23 mouse cellular contexts compared by ENCODE assay signal in the genomic region with DNA sequence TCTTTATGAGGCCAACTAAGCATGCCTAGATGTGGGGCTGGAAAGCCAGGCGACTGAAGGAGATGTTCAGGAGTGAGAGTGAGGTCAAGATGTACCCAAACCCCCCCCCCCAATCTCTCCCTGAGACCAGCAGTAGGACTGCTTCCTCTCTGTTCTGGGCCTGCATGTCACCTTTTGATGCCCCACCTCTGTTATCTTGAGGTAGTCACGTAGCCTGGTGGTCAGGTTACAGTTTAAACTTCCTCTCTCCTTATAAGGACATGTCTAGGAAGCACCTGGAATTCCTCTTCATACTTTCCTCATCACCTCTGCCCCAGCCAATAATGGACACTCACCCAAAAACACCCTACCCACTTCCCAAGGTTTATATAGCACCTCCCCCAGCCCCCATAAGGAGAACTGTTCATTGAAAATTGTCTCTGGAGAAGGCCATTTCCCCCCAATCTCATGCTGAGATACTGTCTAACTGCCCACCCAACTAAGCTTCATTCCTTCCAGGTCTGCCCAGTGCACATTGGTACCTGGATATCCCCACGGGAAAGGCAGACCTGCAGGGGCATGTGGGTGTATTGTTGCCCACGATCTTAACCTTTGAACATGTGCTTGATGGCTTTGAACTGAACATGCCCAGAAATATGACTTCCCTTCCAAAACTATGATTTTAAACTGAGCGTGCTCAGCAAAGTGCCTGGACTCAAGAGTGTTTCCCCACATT. TPM values are rescaled to one million over a fixed set of nuclear protein-coding genes. Genes with fewer than 3 reads are reported as not detected.
A peak's percentile ranks its signal among the peaks of the same experiment; 100 is the strongest.
DNase-seq lines count a peak whose midpoint lies in the region; ATAC-seq lines count a peak whose summit lies in the region.
"Had no signal": no experiment of that assay in that cellular context is flagged by ENCODE, and none has a peak within 500 bp of the region (broad histone marks: within the 10 kb centered on the region; RNA-seq: fewer than 3 reads in every experiment).

No protein-coding gene starts in this region.

- peak; percentile 31; the same call in 1 of the 2 replicates for ATAC-seq in lung, embryonic 16.5 days (ENCODE audit: low read depth)
- ATAC-seq in intestine, embryonic 15.5 days: peak; percentile 61
- ATAC-seq in intestine, embryonic 16.5 days: peak; percentile 75
- no peak for ATAC-seq in stomach, embryonic 15.5 days (ENCODE audit: insufficient read depth, low FRiP score, low read depth)
- ATAC-seq: forebrain, embryonic 13.5 days; forebrain, embryonic 15.5 days had no signal

- H3K4me1 ChIP-seq in lung, embryonic 16.5 days (replicated peaks; ENCODE audit: control insufficient read depth, insufficient read depth, low read length): no peaks in the 10 kb centered on the region; the same call in 1 of the 2 replicates
- no peaks in the 10 kb centered on the region; the same call in 1 of the 2 replicates for H3K4me1 ChIP-seq in intestine, embryonic 15.5 days (replicated peaks)
- H3K4me1 ChIP-seq in intestine, embryonic 16.5 days (ENCODE audit: control insufficient read depth, insufficient read depth, low read length): no peaks in the 10 kb centered on the region
- no peaks in the 10 kb centered on the region for H3K4me1 ChIP-seq in stomach, embryonic 15.5 days
- H3K4me1 ChIP-seq: embryonic facial prominence, embryonic 12.5 days had no signal

- no peak overlapping the region for H3K27ac ChIP-seq in lung, embryonic 16.5 days (ENCODE audit: low read length)
- H3K27ac ChIP-seq in intestine, embryonic 15.5 days: no peak overlapping the region
- H3K27ac ChIP-seq in intestine, embryonic 16.5 days (ENCODE audit: low read length): no peak overlapping the region
- peak overlapping the region; percentile 26; the same call in 1 of the 2 replicates for H3K27ac ChIP-seq in stomach, embryonic 15.5 days
- H3K27ac ChIP-seq: embryonic facial prominence, embryonic 10.5 days; embryonic facial prominence, embryonic 12.5 days; forebrain, embryonic 13.5 days; forebrain, embryonic 15.5 days had no signal

- 60% methylated on average over 5 of the region's 5 CpGs for WGBS in lung, embryonic 16.5 days
- WGBS in intestine, embryonic 15.5 days: 73% methylated on average over 5 of the region's 5 CpGs
- WGBS in intestine, embryonic 16.5 days: 77% methylated on average over 5 of the region's 5 CpGs
- WGBS in stomach, embryonic 15.5 days: 68% methylated on average over 5 of the region's 5 CpGs

- H3K36me3 ChIP-seq in lung, embryonic 16.5 days (ENCODE audit: control insufficient read depth, insufficient read depth, low read length): no peaks in the 10 kb centered on the region
- H3K36me3 ChIP-seq in intestine, embryonic 15.5 days: no peaks in the 10 kb centered on the region
- H3K36me3 ChIP-seq in intestine, embryonic 16.5 days (ENCODE audit: control insufficient read depth, insufficient read depth, low read length): no peaks in the 10 kb centered on the region
- no peaks in the 10 kb centered on the region for H3K36me3 ChIP-seq in stomach, embryonic 15.5 days
- H3K36me3 ChIP-seq: embryonic facial prominence, embryonic 10.5 days; embryonic facial prominence, embryonic 12.5 days; forebrain, embryonic 15.5 days had no signal

- H3K9me3 ChIP-seq in lung, embryonic 16.5 days (ENCODE audit: control insufficient read depth, low read length): no peaks in the 10 kb centered on the region
- no peaks in the 10 kb centered on the region for H3K9me3 ChIP-seq in intestine, embryonic 15.5 days
- H3K9me3 ChIP-seq in intestine, embryonic 16.5 days (ENCODE audit: control insufficient read depth, low read length): 0 out of 2 replicates have a peak, but pooled peaks cover 3% of the 10 kb centered on the region
- no peaks in the 10 kb centered on the region for H3K9me3 ChIP-seq in stomach, embryonic 15.5 days
- H3K9me3 ChIP-seq: embryonic facial prominence, embryonic 10.5 days; embryonic facial prominence, embryonic 12.5 days; forebrain, embryonic 13.5 days; forebrain, embryonic 15.5 days had no signal

- no peak for DNase-seq in lung, postnatal 14 days
- no peak for DNase-seq in cerebellum, adult 9-11 months
- DNase-seq in layer of hippocampus, adult 18-20 months (ENCODE audit: low spot score in 2 of 2): no peak
- no peak for DNase-seq in yolk sac, embryonic 10.5 days (ENCODE audit: low spot score)
- DNase-seq: adrenal gland, adult 2 months; adrenal gland, postnatal 10 days; adrenal gland, postnatal 25 days; cerebellum, adult 11 months; cerebellum, adult 18-20 months; cerebellum, adult 8-10 months; cerebellum, postnatal 10 days; cerebellum, postnatal 25 days had no signal

- no peak overlapping the region for H3K9ac ChIP-seq in lung, embryonic 16.5 days (ENCODE audit: low read length)
- H3K9ac ChIP-seq in intestine, embryonic 15.5 days: no peak overlapping the region
- H3K9ac ChIP-seq in intestine, embryonic 16.5 days (ENCODE audit: low read depth, low read length): no peak overlapping the region
- no peak overlapping the region for H3K9ac ChIP-seq in stomach, embryonic 15.5 days
- H3K9ac ChIP-seq: embryonic facial prominence, embryonic 12.5 days; forebrain, embryonic 13.5 days; forebrain, embryonic 15.5 days had no signal

- H3K4me3 ChIP-seq in lung, embryonic 16.5 days (ENCODE audit: low read length): no peak overlapping the region
- no peak overlapping the region for H3K4me3 ChIP-seq in intestine, embryonic 15.5 days (replicated peaks)
- no peak overlapping the region for H3K4me3 ChIP-seq in intestine, embryonic 16.5 days (ENCODE audit: low read length)
- no peak overlapping the region for H3K4me3 ChIP-seq in stomach, embryonic 15.5 days (replicated peaks)
- H3K4me3 ChIP-seq: embryonic facial prominence, embryonic 10.5 days; embryonic facial prominence, embryonic 12.5 days; forebrain, embryonic 13.5 days; forebrain, embryonic 15.5 days had no signal

- no peaks in the 10 kb centered on the region for H3K27me3 ChIP-seq in lung, embryonic 16.5 days (ENCODE audit: control insufficient read depth, insufficient read depth, low read depth, low read length)
- no peaks in the 10 kb centered on the region for H3K27me3 ChIP-seq in intestine, embryonic 15.5 days (replicated peaks)
- H3K27me3 ChIP-seq in intestine, embryonic 16.5 days (replicated peaks; ENCODE audit: control insufficient read depth, insufficient read depth, low read length): no peaks in the 10 kb centered on the region
- H3K27me3 ChIP-seq in stomach, embryonic 15.5 days (replicated peaks): no peaks in the 10 kb centered on the region
- H3K27me3 ChIP-seq: embryonic facial prominence, embryonic 12.5 days; forebrain, embryonic 13.5 days; forebrain, embryonic 15.5 days had no signal

- H3K4me2 ChIP-seq in lung, embryonic 16.5 days (ENCODE audit: low read depth, low read length): no peak overlapping the region
- no peak overlapping the region for H3K4me2 ChIP-seq in intestine, embryonic 15.5 days (replicated peaks)
- no peak overlapping the region for H3K4me2 ChIP-seq in intestine, embryonic 16.5 days (ENCODE audit: low read depth, low read length)
- no peak overlapping the region for H3K4me2 ChIP-seq in stomach, embryonic 15.5 days
- H3K4me2 ChIP-seq: embryonic facial prominence, embryonic 12.5 days; forebrain, embryonic 13.5 days; forebrain, embryonic 15.5 days had no signal

RNA-seq across cellular contexts. Expression of a gene that starts 8.1 kb away (rescaled TPM):
- polyA plus RNA-seq in lung, embryonic 16.5 days (2015; fragmentation: Nextera tagmentation; extraction: Ambion mirVana): 15.7 and 17.9 TPM in 2 replicates
- 15.0 and 17.7 TPM in 2 replicates for polyA plus RNA-seq in intestine, embryonic 15.5 days (2015; fragmentation: Nextera tagmentation; extraction: Ambion mirVana)
- 15.7 and 15.9 TPM in 2 replicates for polyA plus RNA-seq in intestine, embryonic 16.5 days (2015; fragmentation: Nextera tagmentation; extraction: Ambion mirVana)
- 15.1 and 15.9 TPM in 2 replicates for polyA plus RNA-seq in stomach, embryonic 15.5 days (2015; fragmentation: Nextera tagmentation; extraction: Ambion mirVana)
- total RNA-seq in layer of hippocampus, adult 18-20 months (2021): 10 to 100 TPM; 40.9 to 47.1 TPM

RNA-seq across cellular contexts. Expression of a gene that starts 17.1 kb away (rescaled TPM):
- polyA plus RNA-seq in lung, embryonic 16.5 days (2015; fragmentation: Nextera tagmentation; extraction: Ambion mirVana): 0.24 and 0.25 TPM in 2 replicates
- polyA plus RNA-seq in intestine, embryonic 15.5 days (2015; fragmentation: Nextera tagmentation; extraction: Ambion mirVana): 0.21 TPM in 1 of 2 replicates, not detected in the other
- 0.07 TPM in 1 of 2 replicates, not detected in the other for polyA plus RNA-seq in intestine, embryonic 16.5 days (2015; fragmentation: Nextera tagmentation; extraction: Ambion mirVana)
- polyA plus RNA-seq in stomach, embryonic 15.5 days (2015; fragmentation: Nextera tagmentation; extraction: Ambion mirVana): 0.14 and 0.34 TPM in 2 replicates
- total RNA-seq in layer of hippocampus, adult 18-20 months (2021): not detected
- total RNA-seq: adrenal gland, adult 2 months; adrenal gland, postnatal 10 days; adrenal gland, postnatal 25 days; ES-E14; MEL had no signal
- polyA plus RNA-seq: adrenal gland, adult 2 months; embryonic facial prominence, embryonic 10.5 days; forebrain, embryonic 11.5 days had no signal
